Mouse (Mus musculus) myocyte (in vitro differentiated cells): ENCODE data around the gene Itm2b. TPM values are rescaled to one million over a fixed set of nuclear protein-coding genes. Genes with fewer than 3 reads are reported as not detected.

Experiments
- H3K27me3 ChIP-seq: one replicate; pipeline ENCODE4 v1.6.1; 2011; ENCODE audit not compliant: control insufficient read depth, insufficient read depth, insufficient read length
- H3K36me3 ChIP-seq: one replicate; pipeline ENCODE4 v1.6.1; 2011; ENCODE audit not compliant: control insufficient read depth, insufficient read depth
- H3K4me2 ChIP-seq: one replicate; pipeline ENCODE4 v1.6.1; 2011; ENCODE audit warnings: low read depth, control low read depth
- H3K4me3 ChIP-seq: one replicate; pipeline ENCODE4 v1.5.1; 2011; ENCODE audit warnings: mild to moderate bottlenecking, control low read depth, moderate library complexity
- H3K79me2 ChIP-seq: one replicate; pipeline ENCODE4 v1.6.1; 2011; ENCODE audit not compliant: control insufficient read depth, insufficient read depth
- H3ac ChIP-seq: one replicate; pipeline ENCODE4 v1.6.1; 2011; ENCODE audit not compliant: control insufficient read depth, insufficient read length
- CEBPB ChIP-seq: IDR thresholded peaks from 2 replicates; pipeline ENCODE4 v1.6.1; 2011; ENCODE audit warnings: mild to moderate bottlenecking, moderate library complexity; ENCODE audit not compliant: poor library complexity, insufficient read depth, severe bottlenecking
- E2F4 ChIP-seq: IDR thresholded peaks from one replicate; pipeline ENCODE4 v1.6.1; 2011; ENCODE audit warnings: mild to moderate bottlenecking, control low read depth, moderate library complexity; ENCODE audit not compliant: insufficient read depth
- MAX ChIP-seq: IDR thresholded peaks from one replicate; pipeline ENCODE4 v1.6.1; 2011; ENCODE audit warnings: low read depth, mild to moderate bottlenecking, control low read depth
- MYOD1 ChIP-seq, 3 experiments: IDR thresholded peaks; one replicate each; pipeline ENCODE4 v1.6.1; 2011; ENCODE audit warnings: control low read depth in 2 of 3, low read depth in 2 of 3, mild to moderate bottlenecking in 2 of 3, moderate library complexity in 1 of 3; ENCODE audit not compliant: insufficient read length in 2 of 3, control insufficient read depth in 1 of 3
- MYOG ChIP-seq, 3 experiments: IDR thresholded peaks; one replicate each; pipeline ENCODE4 v1.6.1; 2011; ENCODE audit warnings: control low read depth in 2 of 3, low read depth in 2 of 3, mild to moderate bottlenecking in 2 of 3; ENCODE audit not compliant: insufficient read length in 2 of 3, control insufficient read depth in 1 of 3, insufficient read depth in 1 of 3
- POLR2A ChIP-seq: IDR thresholded peaks from one replicate; pipeline ENCODE4 v1.6.1; 2011; ENCODE audit warnings: low read depth, mild to moderate bottlenecking, control low read depth, moderate library complexity; ENCODE audit not compliant: insufficient read length
- POLR2AphosphoS2 ChIP-seq: IDR thresholded peaks from one replicate; pipeline ENCODE4 v1.6.1; 2011; ENCODE audit warnings: low read depth, control low read depth; ENCODE audit not compliant: insufficient read length
- REST ChIP-seq: IDR thresholded peaks from one replicate; pipeline ENCODE4 v1.6.1; 2011; ENCODE audit warnings: mild to moderate bottlenecking, control low read depth, moderate library complexity; ENCODE audit not compliant: insufficient read depth, insufficient read length
- SRF ChIP-seq: IDR thresholded peaks from one replicate; pipeline ENCODE4 v1.6.1; 2011; ENCODE audit warnings: low read depth; ENCODE audit not compliant: control insufficient read depth, insufficient read length
- TCF12 ChIP-seq: IDR thresholded peaks from one replicate; pipeline ENCODE4 v1.6.1; 2011; ENCODE audit warnings: mild to moderate bottlenecking, control low read depth; ENCODE audit not compliant: poor library complexity, insufficient read depth, severe bottlenecking
- TCF3 ChIP-seq: IDR thresholded peaks from one replicate; pipeline ENCODE4 v1.6.1; 2011; ENCODE audit warnings: low read depth, control low read depth; ENCODE audit not compliant: insufficient read length
- USF1 ChIP-seq: IDR thresholded peaks from one replicate; pipeline ENCODE4 v1.6.1; 2011; ENCODE audit warnings: low read depth, mild to moderate bottlenecking, control low read depth, moderate library complexity
- polyA plus RNA-seq: library from polyadenylated mRNA; unstranded; fragments of >200 nt; fragmentation: generic; extraction: Trizol; gene quantifications from one replicate; pipeline ENCODE4 v1.2.1, GENCODE M21; 2012; ENCODE audit warnings: missing spikeins

Gene Itm2b
- polyA plus RNA-seq, 1 experiment: 530 TPM

GRCm38 (mm10) chr14:73370078-73370670, 14.9 kb downstream of the Itm2b start:
- TF ChIP-seq MAX (no peak), E2F4 (no peak), TCF12 (no peak), REST (no peak), MYOD1 (IDR thresholded peaks at IDR 0.05; ENCODE audit: control insufficient read depth in 1 of 3, insufficient read length in 2 of 3, low read depth in 2 of 3) (no peak), POLR2A (no peak), SRF (no peak), CEBPB (no peak), TCF3 (no peak), POLR2AphosphoS2 (no peak), MYOG (IDR thresholded peaks at IDR 0.05; ENCODE audit: control insufficient read depth in 1 of 3, insufficient read depth in 1 of 3, insufficient read length in 2 of 3, low read depth in 2 of 3) (no peak)
- Histone ChIP-seq H3K36me3 (peaks cover 58% of the 10 kb centered on the region), H3ac (no peak overlapping the region), H3K79me2 (peaks cover 61% of the 10 kb centered on the region), H3K27me3 (no peaks in the 10 kb centered on the region), H3K4me3 (no peak overlapping the region), H3K4me2 (no peak overlapping the region)

- no peak overlapping the region for H3K4me2 ChIP-seq
- no peak for TF ChIP-seq E2F4
- TF ChIP-seq MAX: no peak
- no peak for TF ChIP-seq REST
- peak; percentile 99 for TF ChIP-seq TCF3
- TF ChIP-seq MYOG (IDR thresholded peaks at IDR 0.05; ENCODE audit: control insufficient read depth in 1 of 3, insufficient read depth in 1 of 3, insufficient read length in 2 of 3, low read depth in 2 of 3): peak; percentile 85 to 100 (median 96)
- TF ChIP-seq SRF: no peak
- peak in 2 of 3 experiments; percentile 98 to 100 for TF ChIP-seq MYOD1 (IDR thresholded peaks at IDR 0.05; ENCODE audit: control insufficient read depth in 1 of 3, insufficient read length in 2 of 3, low read depth in 2 of 3)
- TF ChIP-seq CEBPB: no peak
- TF ChIP-seq POLR2AphosphoS2: no peak
- TF ChIP-seq POLR2A: no peak
- TF ChIP-seq TCF12: peak; percentile 96
- H3K4me3 ChIP-seq: no peak overlapping the region
- peaks cover 56% of the 10 kb centered on the region for H3K79me2 ChIP-seq
- H3ac ChIP-seq: no peak overlapping the region
- no peaks in the 10 kb centered on the region for H3K27me3 ChIP-seq
- peaks cover 61% of the 10 kb centered on the region for H3K36me3 ChIP-seq
Measured at GRCm38 (mm10) chr14:73369634-73370033, 15.5 kb downstream of the Itm2b start.

GRCm38 (mm10) chr14:73368966-73369365, 16.1 kb downstream of the Itm2b start:
- TF ChIP-seq TCF3 (no peak), E2F4 (no peak), POLR2AphosphoS2 (peak; percentile 34)
- no peak overlapping the region for H3K4me2 ChIP-seq
- peaks cover 64% of the 10 kb centered on the region for H3K36me3 ChIP-seq
- peaks cover 49% of the 10 kb centered on the region for H3K79me2 ChIP-seq
- no peaks in the 10 kb centered on the region for H3K27me3 ChIP-seq
- H3ac ChIP-seq: no peak overlapping the region
- no peak overlapping the region for H3K4me3 ChIP-seq

GRCm38 (mm10) chr14:73368221-73368620, 16.9 kb downstream of the Itm2b start:
- Histone ChIP-seq H3K79me2 (peaks cover 41% of the 10 kb centered on the region), H3ac (no peak overlapping the region), H3K27me3 (no peaks in the 10 kb centered on the region), H3K36me3 (peaks cover 72% of the 10 kb centered on the region), H3K4me3 (no peak overlapping the region), H3K4me2 (no peak overlapping the region)
- no peak for TF ChIP-seq POLR2AphosphoS2
- no peak for TF ChIP-seq TCF12
- TF ChIP-seq CEBPB: no peak
- no peak for TF ChIP-seq USF1
- no peak for TF ChIP-seq TCF3
- TF ChIP-seq MYOG (IDR thresholded peaks at IDR 0.05; ENCODE audit: control insufficient read depth in 1 of 3, insufficient read depth in 1 of 3, insufficient read length in 2 of 3, low read depth in 2 of 3): no peak
- no peak for TF ChIP-seq E2F4
- TF ChIP-seq MYOD1 (IDR thresholded peaks at IDR 0.05; ENCODE audit: control insufficient read depth in 1 of 3, insufficient read length in 2 of 3, low read depth in 2 of 3): no peak
- no peak for TF ChIP-seq SRF
- no peak for TF ChIP-seq MAX
- no peak for TF ChIP-seq POLR2A
- no peak for TF ChIP-seq REST

GRCm38 (mm10) chr14:73366278-73366677, 18.8 kb downstream of the Itm2b start:
- no peak overlapping the region for H3ac ChIP-seq
- H3K36me3 ChIP-seq: peaks cover 80% of the 10 kb centered on the region
- H3K4me3 ChIP-seq: no peak overlapping the region
- peaks cover 23% of the 10 kb centered on the region for H3K79me2 ChIP-seq
- no peaks in the 10 kb centered on the region for H3K27me3 ChIP-seq
- no peak overlapping the region for H3K4me2 ChIP-seq
- TF ChIP-seq MYOG (IDR thresholded peaks at IDR 0.05; ENCODE audit: control insufficient read depth in 1 of 3, insufficient read depth in 1 of 3, insufficient read length in 2 of 3, low read depth in 2 of 3): no peak
- TF ChIP-seq REST: no peak
- no peak for TF ChIP-seq CEBPB
- TF ChIP-seq MYOD1 (IDR thresholded peaks at IDR 0.05; ENCODE audit: control insufficient read depth in 1 of 3, insufficient read length in 2 of 3, low read depth in 2 of 3): no peak
- TF ChIP-seq POLR2A: no peak
- no peak for TF ChIP-seq POLR2AphosphoS2
- no peak for TF ChIP-seq MAX
- TF ChIP-seq TCF12: no peak
- no peak for TF ChIP-seq E2F4
- TF ChIP-seq SRF: no peak
- TF ChIP-seq USF1: no peak
- no peak for TF ChIP-seq TCF3
